Mouse (Mus musculus): Measurements from ENCODE around the gene Olfr447. TPM values are rescaled to one million over a fixed set of nuclear protein-coding genes. Genes with fewer than 3 reads are reported as not detected.

The Olfr447 gene
- polyA plus RNA-seq (2015; fragmentation: Nextera tagmentation; extraction: Ambion mirVana), result not detected in 2 replicates

DNA sequence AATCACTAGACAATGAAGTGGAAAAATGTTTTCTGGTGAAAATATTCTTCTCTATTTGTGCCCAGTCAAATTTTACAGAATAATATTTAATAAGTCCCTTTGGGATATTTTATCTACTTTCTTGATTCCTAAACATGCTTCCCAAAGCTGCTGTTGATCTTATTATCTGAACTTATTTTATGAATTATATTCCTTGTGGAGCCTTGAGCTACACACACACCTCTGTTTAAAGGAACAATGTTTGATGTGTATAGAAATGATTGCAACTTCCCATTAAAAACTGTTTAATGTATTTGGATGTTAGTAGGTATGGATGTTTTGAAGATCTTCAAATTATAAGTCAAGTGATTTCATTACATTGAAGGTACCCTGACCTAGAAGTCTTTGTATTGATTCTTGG, at the start of gene Olfr447:
Gene Olfr447, plus strand, starts transcription at position 301 of the 400 bp plus-strand sequence.
- H3K27ac ChIP-seq (replicated peaks), result no peak within 1 kb of the TSS
- no peaks in the 10 kb centered on the region for H3K36me3 ChIP-seq
- no peak within 1 kb of the TSS for H3K9ac ChIP-seq (replicated peaks)
- H3K9me3 ChIP-seq (replicated peaks), result no peaks in the 10 kb centered on the region
- no peak within 1 kb of the TSS for H3K4me2 ChIP-seq
- no peak for ATAC-seq (ENCODE audit: low FRiP score)
- H3K27me3 ChIP-seq (replicated peaks), result no peaks in the 10 kb centered on the region
- no peaks in the 10 kb centered on the region for H3K4me1 ChIP-seq
- no peak within 1 kb of the TSS for H3K4me3 ChIP-seq (replicated peaks)

DNA sequence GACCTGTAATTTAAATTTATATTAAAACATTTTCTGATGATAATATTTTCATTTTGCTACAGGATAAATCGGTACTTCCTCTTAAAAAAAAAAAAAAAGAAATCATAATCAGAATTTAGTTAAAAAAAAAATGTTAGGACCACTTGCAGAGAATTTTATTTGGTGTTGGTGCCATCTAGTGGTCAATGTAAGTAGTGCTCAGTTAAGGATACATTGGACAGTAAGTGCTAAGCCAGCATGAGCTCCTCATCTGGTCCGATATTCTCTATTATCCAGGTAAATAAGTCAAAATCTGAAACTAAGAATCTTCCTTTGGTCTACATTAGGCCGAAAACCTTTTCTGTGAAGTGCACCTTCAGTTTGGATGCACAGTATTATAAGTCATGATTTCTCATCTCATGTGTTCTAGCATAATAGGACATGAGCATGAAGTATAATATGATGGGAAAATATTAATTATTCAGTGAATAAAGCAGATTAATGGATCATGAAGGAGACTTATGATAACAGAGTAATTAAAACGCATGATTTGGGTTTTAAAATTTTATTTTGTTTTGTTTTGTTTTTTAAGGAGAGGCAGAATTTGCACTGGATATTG, 48.4 kb upstream of the Olfr447 start:
- H3K4me2 ChIP-seq, result no peak overlapping the region
- no peak overlapping the region for H3K9ac ChIP-seq (replicated peaks)
- H3K4me1 ChIP-seq, result no peaks in the 10 kb centered on the region
- H3K27ac ChIP-seq (replicated peaks), result no peak overlapping the region
- 16% methylated on average over 4 of the region's 4 CpGs for WGBS
- no peak overlapping the region for H3K4me3 ChIP-seq (replicated peaks)
- H3K9me3 ChIP-seq (replicated peaks), result no peaks in the 10 kb centered on the region
- no peaks in the 10 kb centered on the region for H3K36me3 ChIP-seq
- ATAC-seq (ENCODE audit: low FRiP score), result peak; percentile 63; the same call in 1 of the 2 replicates
- no peaks in the 10 kb centered on the region for H3K27me3 ChIP-seq (replicated peaks)

DNA sequence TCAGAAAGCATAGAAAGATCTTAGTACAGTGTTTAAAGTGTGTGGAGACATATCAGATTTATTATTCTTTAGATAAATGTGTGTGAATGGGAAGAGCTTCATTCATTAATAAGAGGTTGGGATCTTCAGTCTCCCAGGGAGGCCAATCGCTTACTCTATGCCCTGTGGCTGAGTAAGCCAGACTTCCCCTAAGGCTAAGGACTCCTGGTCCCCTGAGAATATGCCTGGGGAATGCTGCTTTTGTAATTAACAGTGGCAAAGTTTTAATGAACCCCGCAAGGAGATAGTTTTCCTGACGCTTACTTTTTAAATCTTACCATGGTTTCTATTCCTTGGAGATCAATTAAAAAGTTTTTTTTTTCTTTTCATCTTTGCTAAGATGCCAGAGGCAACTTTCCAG, 39.0 kb upstream of the Olfr447 start:
- Histone ChIP-seq H3K4me3 (replicated peaks) (no peak overlapping the region), H3K9me3 (replicated peaks) (no peaks in the 10 kb centered on the region), H3K36me3 (no peaks in the 10 kb centered on the region), H3K4me1 (no peaks in the 10 kb centered on the region), H3K4me2 (no peak overlapping the region), H3K9ac (replicated peaks) (no peak overlapping the region), H3K27ac (replicated peaks) (no peak overlapping the region), H3K27me3 (replicated peaks) (no peaks in the 10 kb centered on the region)
- 75% methylated on average over 3 of the region's 3 CpGs for WGBS
- ATAC-seq (ENCODE audit: low FRiP score), result no peak

DNA sequence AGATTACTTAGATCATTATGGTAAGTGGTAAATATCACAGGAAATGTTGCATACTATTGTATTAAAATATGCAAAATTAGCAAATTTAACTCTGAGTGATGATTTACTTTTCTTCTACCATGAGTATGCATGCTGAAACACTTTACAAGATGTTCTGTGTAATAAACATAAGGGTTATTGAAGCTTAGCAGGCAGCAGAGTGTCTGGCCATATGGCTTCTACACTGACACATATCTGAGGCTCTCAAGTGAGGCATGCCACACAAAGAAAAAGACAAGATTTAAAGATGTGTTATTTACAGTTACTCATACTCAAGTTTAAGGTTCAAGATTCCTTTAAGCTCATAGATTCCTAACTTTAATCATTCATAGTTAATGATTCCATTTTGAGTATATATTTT, 32.4 kb upstream of the Olfr447 start:
- Histone ChIP-seq H3K9me3 (replicated peaks) (no peaks in the 10 kb centered on the region), H3K27me3 (replicated peaks) (no peaks in the 10 kb centered on the region), H3K4me2 (no peak overlapping the region), H3K9ac (replicated peaks) (no peak overlapping the region), H3K27ac (replicated peaks) (no peak overlapping the region), H3K4me1 (no peaks in the 10 kb centered on the region), H3K4me3 (replicated peaks) (no peak overlapping the region), H3K36me3 (no peaks in the 10 kb centered on the region)
- ATAC-seq (ENCODE audit: low FRiP score), result no peak

DNA sequence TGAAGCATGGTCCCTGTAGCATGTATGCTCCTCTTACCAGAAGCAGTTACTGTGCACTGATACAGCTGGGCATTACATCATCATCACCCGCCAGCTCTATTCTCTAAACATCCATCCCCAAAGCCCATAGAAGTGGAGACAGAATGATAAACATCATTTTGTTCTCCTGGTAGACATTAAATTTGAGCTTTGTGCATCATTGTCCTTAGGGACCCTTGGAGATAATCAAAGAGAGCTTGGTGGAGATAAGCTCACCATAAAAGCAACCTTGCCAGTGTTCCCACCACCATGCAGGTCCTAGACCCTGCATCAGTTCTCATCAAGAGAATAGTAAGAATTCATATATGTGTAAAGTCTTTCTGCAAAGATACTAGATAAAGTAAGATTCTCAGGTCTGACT, 18.5 kb upstream of the Olfr447 start, which contains the start of gene Olfr448:
Gene Olfr448, plus strand, starts transcription at position 301 of the 400 bp plus-strand sequence.
- no peak within 1 kb of the TSS for H3K4me2 ChIP-seq
- no peak for ATAC-seq (ENCODE audit: low FRiP score)
- H3K4me1 ChIP-seq, result no peaks in the 10 kb centered on the region
- H3K9ac ChIP-seq (replicated peaks), result no peak within 1 kb of the TSS
- H3K27me3 ChIP-seq (replicated peaks), result no peaks in the 10 kb centered on the region
- no peak within 1 kb of the TSS for H3K27ac ChIP-seq (replicated peaks)
- no peaks in the 10 kb centered on the region for H3K9me3 ChIP-seq (replicated peaks)
- H3K36me3 ChIP-seq, result no peaks in the 10 kb centered on the region
- 97% methylated on average over 1 of the region's 1 CpGs for WGBS
- H3K4me3 ChIP-seq (replicated peaks), result no peak within 1 kb of the TSS

DNA sequence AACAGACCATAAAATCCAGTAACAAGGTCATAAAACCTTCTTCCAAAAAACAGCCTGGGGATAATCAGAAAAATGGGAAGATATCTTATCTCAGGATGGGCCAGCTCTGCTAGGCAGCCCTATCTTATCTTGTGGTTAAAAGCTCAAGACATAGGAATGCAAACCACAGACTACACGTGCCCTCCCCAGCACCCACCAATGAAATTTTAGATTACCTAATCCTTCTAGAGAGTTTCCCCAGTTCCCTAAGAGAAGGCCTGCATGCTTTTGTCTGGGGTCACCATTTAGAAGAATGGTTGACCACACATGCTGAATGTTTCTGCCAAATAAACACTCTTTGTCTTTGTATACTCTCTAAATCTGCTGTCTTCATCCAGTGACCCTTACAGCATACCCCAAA, 8.3 kb upstream of the Olfr447 start:
- no peak for ATAC-seq (ENCODE audit: low FRiP score)
- Histone ChIP-seq H3K4me2 (no peak overlapping the region), H3K9me3 (replicated peaks) (no peaks in the 10 kb centered on the region), H3K27me3 (replicated peaks) (no peaks in the 10 kb centered on the region), H3K4me3 (replicated peaks) (no peak overlapping the region), H3K9ac (replicated peaks) (no peak overlapping the region), H3K4me1 (no peaks in the 10 kb centered on the region), H3K36me3 (no peaks in the 10 kb centered on the region), H3K27ac (replicated peaks) (no peak overlapping the region)
- 31% methylated on average over 1 of the region's 1 CpGs for WGBS

DNA sequence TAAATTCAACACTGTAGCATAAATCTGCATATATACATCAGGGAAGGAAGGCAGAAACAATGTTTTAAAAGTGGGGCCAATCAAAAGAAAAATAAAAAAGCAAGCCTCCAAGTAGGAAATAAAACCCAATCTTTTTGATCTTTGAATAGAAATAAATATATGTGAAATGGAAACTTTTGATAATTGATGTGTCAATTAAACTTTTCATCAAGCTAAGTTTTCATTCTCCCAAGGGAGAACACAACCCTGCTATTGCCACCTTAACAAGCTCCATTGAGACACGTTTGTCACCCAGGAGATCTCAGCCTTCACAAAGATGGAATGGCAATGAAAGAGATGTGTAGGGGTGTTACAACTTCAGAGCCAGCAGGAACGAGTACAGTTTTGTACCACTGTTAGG, 12.4 kb downstream of the Olfr447 start, which contains the start of gene Olfr446:
Gene Olfr446, plus strand, starts transcription at position 301 of the 400 bp plus-strand sequence.
- no peak for ATAC-seq (ENCODE audit: low FRiP score)
- 76% methylated on average over 2 of the region's 2 CpGs for WGBS

DNA sequence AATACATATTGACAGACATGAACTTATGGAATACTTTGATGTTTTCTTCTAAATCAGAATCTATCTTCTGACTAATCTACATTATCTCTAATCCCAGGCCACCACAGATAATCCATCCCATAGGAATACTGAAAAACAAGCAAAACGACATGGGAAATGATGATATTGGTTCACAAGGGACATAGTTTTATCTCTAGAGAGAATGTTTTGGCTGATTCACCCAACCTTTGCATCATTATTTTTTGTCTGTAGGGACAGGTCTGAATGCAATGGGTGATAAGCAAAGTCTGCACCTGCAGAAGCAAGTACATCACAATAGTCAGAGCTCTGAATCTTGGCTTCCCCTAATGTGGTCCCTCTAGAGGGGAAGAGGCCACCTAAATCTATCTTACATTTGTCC, 40.1 kb downstream of the Olfr447 start, which contains the start of gene Olfr444:
Gene Olfr444, plus strand, starts transcription at position 301 of the 400 bp plus-strand sequence.
- Histone ChIP-seq H3K4me1 (no peaks in the 10 kb centered on the region), H3K9ac (replicated peaks) (no peak within 1 kb of the TSS), H3K36me3 (no peaks in the 10 kb centered on the region), H3K27me3 (replicated peaks) (no peaks in the 10 kb centered on the region), H3K27ac (replicated peaks) (no peak within 1 kb of the TSS), H3K4me3 (replicated peaks) (no peak within 1 kb of the TSS), H3K9me3 (replicated peaks) (no peaks in the 10 kb centered on the region), H3K4me2 (no peak within 1 kb of the TSS)
- WGBS, result 88% methylated on average over 1 of the region's 1 CpGs
- no peak for ATAC-seq (ENCODE audit: low FRiP score)

More for the DNA sequence above, 12.4 kb downstream of the Olfr447 start, which contains the start of gene Olfr446:
- Histone ChIP-seq H3K27ac (replicated peaks) (no peak within 1 kb of the TSS), H3K9ac (replicated peaks) (no peak within 1 kb of the TSS), H3K27me3 (replicated peaks) (no peaks in the 10 kb centered on the region), H3K4me3 (replicated peaks) (no peak within 1 kb of the TSS), H3K9me3 (replicated peaks) (no peaks in the 10 kb centered on the region), H3K4me1 (no peaks in the 10 kb centered on the region), H3K36me3 (no peaks in the 10 kb centered on the region), H3K4me2 (no peak within 1 kb of the TSS)

Other genes with a start within 250 kb of the Olfr447 start
- 188 and 215 TPM in 2 replicates for gene Tcaf1, start 198.8 kb upstream of the Olfr447 start, polyA plus RNA-seq (2015; fragmentation: Nextera tagmentation; extraction: Ambion mirVana)
- gene Olfr453, start 169.5 kb upstream of the Olfr447 start, polyA plus RNA-seq (2015; fragmentation: Nextera tagmentation; extraction: Ambion mirVana), result not detected in 2 replicates
- gene Olfr38, start 152.5 kb upstream of the Olfr447 start, polyA plus RNA-seq (2015; fragmentation: Nextera tagmentation; extraction: Ambion mirVana), result not detected in 2 replicates
- gene Olfr452, start 123.8 kb upstream of the Olfr447 start, polyA plus RNA-seq (2015; fragmentation: Nextera tagmentation; extraction: Ambion mirVana), result not detected in 2 replicates
- gene Olfr450, start 96.9 kb upstream of the Olfr447 start, polyA plus RNA-seq (2015; fragmentation: Nextera tagmentation; extraction: Ambion mirVana), result not detected in 2 replicates
- not detected in 2 replicates for gene Olfr449, start 74.5 kb upstream of the Olfr447 start, polyA plus RNA-seq (2015; fragmentation: Nextera tagmentation; extraction: Ambion mirVana)
- gene Olfr448, start 18.4 kb upstream of the Olfr447 start, polyA plus RNA-seq (2015; fragmentation: Nextera tagmentation; extraction: Ambion mirVana), result not detected in 2 replicates
- gene Olfr446, start 12.5 kb downstream of the Olfr447 start, polyA plus RNA-seq (2015; fragmentation: Nextera tagmentation; extraction: Ambion mirVana), result not detected in 2 replicates
- not detected in 2 replicates for gene Olfr444, start 40.2 kb downstream of the Olfr447 start, polyA plus RNA-seq (2015; fragmentation: Nextera tagmentation; extraction: Ambion mirVana)
- gene Olfr441, start 197.5 kb downstream of the Olfr447 start, polyA plus RNA-seq (2015; fragmentation: Nextera tagmentation; extraction: Ambion mirVana), result not detected in 2 replicates
- not detected in 2 replicates for gene Olfr237-ps1, start 237.7 kb downstream of the Olfr447 start, polyA plus RNA-seq (2015; fragmentation: Nextera tagmentation; extraction: Ambion mirVana)

Measured in neural tube, embryonic 15.5 days (tissue).